In the genomic region with DNA sequence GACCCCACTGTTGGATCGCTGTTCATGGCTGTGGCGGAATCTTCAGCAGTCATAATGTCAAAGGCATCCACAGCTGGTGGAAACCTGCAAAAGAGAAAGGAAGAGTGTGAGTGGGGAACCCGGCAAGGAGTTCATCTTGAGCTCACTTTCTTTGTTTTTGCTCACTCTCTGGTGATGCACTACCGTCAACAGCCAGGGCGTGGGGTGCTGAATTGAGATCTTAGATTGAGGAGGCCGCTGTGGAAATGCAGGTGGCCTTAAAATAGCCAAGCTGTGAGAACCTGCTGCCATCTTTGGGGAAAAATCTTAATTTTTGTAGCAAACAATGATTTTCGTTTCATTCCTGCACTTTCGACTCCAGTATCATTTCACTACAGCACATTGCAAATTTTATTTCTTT, we compare ENCODE assay signal across 32 mouse cellular contexts. TPM values are rescaled to one million over a fixed set of nuclear protein-coding genes. Genes with fewer than 3 reads are reported as not detected.
"Had no signal": no experiment of that assay in that cellular context is flagged by ENCODE, and none has a peak within 500 bp of the region (broad histone marks: within the 10 kb centered on the region; RNA-seq: fewer than 3 reads in every experiment).

No protein-coding gene starts in this region.

- H3K4me1 ChIP-seq: heart, embryonic 13.5 days; heart, embryonic 15.5 days; hindbrain, embryonic 13.5 days; hindbrain, embryonic 15.5 days; kidney, embryonic 15.5 days; limb, embryonic 10.5 days; limb, embryonic 12.5 days had no signal

- H3K27ac ChIP-seq: heart, adult 2 months; heart, embryonic 13.5 days; heart, embryonic 15.5 days; hindbrain, embryonic 13.5 days; hindbrain, embryonic 15.5 days; hindbrain, postnatal 0 days; kidney, embryonic 15.5 days; kidney, postnatal 0 days; left cerebral cortex, adult 2 months; limb, embryonic 10.5 days; limb, embryonic 12.5 days; liver, embryonic 13.5 days had no signal

- H3K36me3 ChIP-seq: heart, embryonic 15.5 days; hindbrain, embryonic 15.5 days had no signal

- DNase-seq: gastrocnemius, postnatal 14 days; gastrocnemius, postnatal 36 days; heart, adult 2 months; heart, postnatal 14 days; heart, postnatal 36 days; kidney, adult 11 months; kidney, adult 2 months; kidney, adult 9 months; kidney, postnatal 14 days; kidney, postnatal 36 days; layer of hippocampus, adult 9-11 months; liver; liver, embryonic 13.5 days had no signal

- H3K4me3 ChIP-seq: heart, adult 2 months; heart, embryonic 13.5 days; heart, embryonic 15.5 days; hindbrain, embryonic 13.5 days; hindbrain, embryonic 15.5 days; kidney, embryonic 15.5 days; left cerebral cortex, adult 2 months; limb, embryonic 10.5 days; limb, embryonic 12.5 days; liver, embryonic 13.5 days had no signal

- H3K27me3 ChIP-seq: heart, embryonic 13.5 days; heart, embryonic 15.5 days; hindbrain, embryonic 13.5 days; hindbrain, embryonic 15.5 days; kidney, embryonic 15.5 days; limb, embryonic 12.5 days; liver, embryonic 13.5 days had no signal

RNA-seq across cellular contexts. Expression of a gene that starts 23.1 kb away (rescaled TPM):
- total RNA-seq: gastrocnemius, adult 18-20 months; gastrocnemius, postnatal 36 days; heart, adult 2 months; heart, postnatal 14 days; heart, postnatal 36 days; hematopoietic stem cell, adult 5-6 weeks; hindbrain, postnatal 0 days; layer of hippocampus, adult 18-20 months; layer of hippocampus, adult 8-10 months; layer of hippocampus, postnatal 25 days; left cerebral cortex, adult 2 months; left cerebral cortex, postnatal 14 days; left cerebral cortex, postnatal 36 days had no signal
- polyA plus RNA-seq: heart, embryonic 13.5 days; hindbrain, embryonic 15.5 days; hindbrain, postnatal 0 days; limb, embryonic 12.5 days; limb, embryonic 14.5 days; liver, embryonic 11.5 days; liver, embryonic 13.5 days had no signal
